Mouse (Mus musculus): Measurements from ENCODE around the gene Csnk2a2.

Csnk2a2 gene

DNA sequence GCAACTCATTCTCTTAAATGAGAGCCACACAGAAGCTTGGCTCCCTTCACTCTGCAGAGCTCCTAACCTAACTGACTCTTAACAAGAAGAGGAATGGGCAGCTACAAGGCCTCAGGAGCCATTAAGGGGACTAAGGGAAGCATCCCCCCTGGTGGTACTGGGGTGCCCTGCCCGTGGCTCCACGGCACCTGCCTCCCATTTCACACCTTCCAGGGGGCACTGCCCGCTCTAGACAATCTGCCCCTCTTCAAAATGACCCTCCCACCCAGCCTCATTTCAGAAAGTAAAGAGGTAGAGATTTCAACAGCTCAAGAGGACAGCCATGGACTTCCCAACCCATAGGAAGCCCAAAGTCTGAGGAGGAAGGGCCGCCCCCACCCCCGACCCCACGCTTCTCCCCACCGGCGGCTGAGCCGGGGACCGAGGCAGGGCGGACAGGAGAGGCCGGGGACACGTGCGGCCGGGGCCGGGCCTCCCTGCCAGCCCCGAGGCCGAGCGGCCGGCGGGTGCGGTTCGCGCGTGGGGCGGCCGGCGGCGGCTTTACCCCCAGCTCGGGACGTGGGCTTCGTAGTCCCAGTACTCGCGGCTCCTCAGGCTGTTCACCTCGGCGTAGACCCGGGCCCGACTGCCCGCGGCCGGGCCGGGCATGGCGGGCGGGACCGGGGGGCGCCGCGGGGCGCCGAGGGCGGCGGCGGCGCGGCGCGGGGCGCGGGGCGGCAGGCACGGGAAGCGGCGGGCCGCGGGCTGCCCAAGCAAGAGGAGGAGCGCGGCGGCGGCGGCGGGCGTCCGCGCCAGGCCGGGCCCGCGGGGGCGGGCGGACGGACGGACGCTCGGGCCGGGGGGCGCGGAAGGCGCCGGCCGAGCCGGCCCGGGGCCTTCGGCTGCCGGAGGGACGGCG, 1.8 kb downstream of the Csnk2a2 start:
- DNase-seq (ENCODE audit: extremely low read depth, low read depth): no peak

DNA sequence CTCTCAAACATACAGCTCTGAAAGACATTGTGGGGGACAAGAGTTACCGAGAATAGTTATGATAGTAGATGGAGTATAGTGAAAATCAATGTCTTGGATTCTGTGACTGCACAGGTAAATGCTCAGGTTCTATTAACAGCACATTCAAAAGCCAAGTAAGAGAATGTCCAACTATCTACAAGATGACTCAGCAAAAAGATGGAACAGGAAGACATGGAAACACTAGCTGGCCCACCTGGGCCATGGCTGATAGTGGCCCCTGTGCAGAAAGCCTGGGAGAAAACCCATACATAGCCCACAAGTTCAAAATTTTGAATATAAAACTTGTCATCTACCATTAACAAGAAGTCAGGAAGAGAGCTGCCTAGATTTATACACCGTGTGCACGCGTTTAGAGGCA, 19.8 kb downstream of the Csnk2a2 start:
- DNase-seq (ENCODE audit: extremely low read depth, low read depth): no peak

DNA sequence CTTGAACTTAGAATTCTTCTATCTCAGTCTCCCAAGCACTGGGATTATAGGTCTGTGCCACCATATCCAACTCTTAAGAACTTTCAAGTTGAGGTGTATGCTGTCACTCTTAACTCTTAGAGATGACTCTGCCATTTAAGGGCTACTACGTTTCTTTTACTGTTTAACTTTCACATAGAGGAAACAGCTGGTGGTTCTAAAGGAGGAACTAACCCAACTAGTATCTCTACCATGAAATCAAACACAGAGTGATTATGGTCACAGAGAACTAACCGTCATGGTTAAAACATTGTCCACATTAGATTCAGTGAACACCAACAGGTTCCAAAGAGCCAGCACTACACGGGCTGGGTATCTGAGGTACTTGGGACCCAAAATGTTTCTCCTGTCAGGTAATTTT, 20.8 kb downstream of the Csnk2a2 start:
- DNase-seq (ENCODE audit: extremely low read depth, low read depth): peak; percentile 39

DNA sequence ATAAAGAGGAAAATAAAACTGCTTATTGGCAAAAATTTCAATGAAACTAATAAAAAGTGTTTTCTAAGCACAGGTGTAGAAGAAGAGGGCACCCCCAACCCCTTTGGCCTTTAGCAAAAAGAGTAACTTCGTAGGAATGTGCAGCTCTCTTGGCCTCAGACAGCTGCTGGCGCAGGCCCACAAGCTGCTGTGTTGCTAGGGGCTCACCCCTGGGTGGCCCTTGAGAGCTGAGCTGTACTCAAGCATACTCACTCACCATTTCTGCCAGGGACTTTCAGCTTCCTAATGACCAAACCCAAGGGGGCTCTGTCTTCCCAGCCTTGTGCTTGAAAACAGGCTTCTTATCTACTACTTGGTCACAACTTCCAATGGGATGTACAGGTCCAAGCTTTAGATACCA, 23.3 kb downstream of the Csnk2a2 start:
- no peak for DNase-seq (ENCODE audit: extremely low read depth, low read depth)

DNA sequence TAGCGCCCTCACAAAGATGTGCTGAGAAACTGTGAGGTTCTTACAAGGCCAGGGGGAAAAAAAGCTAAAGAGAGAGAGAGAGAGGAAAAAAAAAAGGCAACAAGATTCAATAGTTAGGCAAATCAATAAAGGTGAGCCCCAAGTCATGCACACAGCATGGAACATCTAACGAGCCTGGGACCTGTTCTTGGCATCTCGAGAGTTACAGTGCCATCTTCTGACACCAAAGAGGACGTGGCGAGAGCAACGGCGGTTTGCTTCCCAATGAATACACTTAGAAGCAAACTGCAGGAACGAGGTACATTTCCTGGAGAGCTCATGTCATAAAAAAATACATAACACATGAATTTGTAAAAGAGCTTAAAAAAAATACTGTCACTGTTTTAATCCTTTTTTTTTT, 37.3 kb downstream of the Csnk2a2 start:
- no peak for DNase-seq (ENCODE audit: extremely low read depth, low read depth)

- no peak for DNase-seq (ENCODE audit: extremely low read depth, low read depth)
Observed at GRCm38 (mm10) chr8:95450271-95450670, 39.6 kb downstream of the Csnk2a2 start.

DNA sequence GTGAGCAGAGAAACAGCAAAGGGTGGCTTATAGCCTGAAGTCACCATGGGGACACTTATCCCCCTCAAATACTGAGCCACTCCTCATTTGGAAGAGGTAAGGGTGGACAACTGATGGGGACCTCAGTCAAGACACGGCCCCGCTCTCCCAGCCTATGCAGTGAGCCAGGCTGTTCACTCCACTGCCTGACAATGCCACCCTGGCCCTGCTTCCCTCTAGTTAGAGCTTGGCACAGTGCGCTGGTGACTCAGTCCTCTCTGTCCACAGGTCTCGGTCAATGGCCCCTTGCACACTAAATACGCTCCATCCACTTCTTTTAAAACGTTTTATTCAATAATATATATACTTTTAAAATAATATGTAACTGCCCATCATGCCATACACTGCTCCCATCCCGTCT, 42.2 kb downstream of the Csnk2a2 start:
- DNase-seq (ENCODE audit: extremely low read depth, low read depth): no peak

GRCm38 (mm10) chr8:95445042-95445441, 44.8 kb downstream of the Csnk2a2 start:
- no peak for DNase-seq (ENCODE audit: extremely low read depth, low read depth)

- DNase-seq (ENCODE audit: extremely low read depth, low read depth): no peak
Observed at GRCm38 (mm10) chr8:95441491-95442039, 48.3 kb downstream of the Csnk2a2 start.

DNA sequence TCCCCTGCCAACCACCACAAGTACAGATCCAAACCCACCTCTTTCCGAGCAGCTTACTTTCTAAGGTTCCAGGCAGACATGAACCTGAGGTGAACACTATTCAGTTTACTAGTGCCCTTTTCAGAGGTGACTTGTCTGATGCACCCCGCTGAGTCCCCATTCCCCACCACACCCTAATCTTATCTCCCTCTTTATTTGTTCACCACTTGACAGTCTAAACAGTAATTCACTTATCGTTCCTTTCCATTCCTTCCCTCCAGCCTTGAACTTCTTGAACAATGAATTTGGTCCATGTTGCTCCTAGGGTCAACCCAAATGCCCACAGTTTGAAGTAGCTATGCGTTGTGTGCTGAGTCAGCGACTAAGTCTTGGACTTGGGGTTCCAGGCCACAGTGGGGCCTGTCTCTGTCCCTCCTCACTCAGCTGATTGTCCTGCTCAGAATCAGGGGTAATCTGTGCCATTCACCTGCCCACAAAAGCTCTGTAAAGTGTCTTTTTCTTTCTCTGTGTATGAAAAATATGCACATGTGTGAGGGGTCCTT, 49.6 kb downstream of the Csnk2a2 start:
- DNase-seq (ENCODE audit: extremely low read depth, low read depth): no peak

- DNase-seq (ENCODE audit: extremely low read depth, low read depth): no peak
Observed at GRCm38 (mm10) chr8:95439421-95439820, 50.4 kb downstream of the Csnk2a2 start.

DNA sequence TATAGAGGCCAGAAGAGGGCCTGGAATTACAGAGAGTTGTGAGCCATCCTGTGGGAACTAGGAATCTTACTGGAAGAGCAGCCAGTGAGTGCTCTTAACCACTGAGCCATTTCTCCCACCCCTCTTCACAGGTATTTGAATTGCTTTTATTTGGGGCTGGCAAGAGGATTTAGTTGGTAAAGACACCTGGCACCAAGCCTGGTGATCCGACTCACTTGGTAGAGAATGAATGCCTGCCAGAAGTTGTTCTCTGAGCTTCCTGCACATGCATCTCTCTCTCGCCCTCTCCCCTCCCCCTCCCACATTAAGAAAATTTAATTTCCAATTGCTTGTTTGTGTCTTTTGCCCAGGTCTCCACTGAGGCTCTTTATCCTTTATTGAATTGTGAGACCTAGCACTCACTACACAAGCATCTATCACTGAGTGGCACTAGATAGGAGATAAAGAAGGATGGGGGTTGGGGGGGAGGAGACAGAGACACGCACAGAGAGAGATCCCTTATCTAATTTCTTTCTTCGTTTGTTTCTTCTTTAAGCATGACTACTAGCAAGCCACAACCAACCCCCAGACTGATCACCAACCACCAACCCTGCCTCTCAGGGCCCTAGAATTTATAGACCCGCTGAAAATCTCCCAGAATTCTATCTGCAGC, 52.4 kb downstream of the Csnk2a2 start:
- DNase-seq (ENCODE audit: extremely low read depth, low read depth): no peak

DNA sequence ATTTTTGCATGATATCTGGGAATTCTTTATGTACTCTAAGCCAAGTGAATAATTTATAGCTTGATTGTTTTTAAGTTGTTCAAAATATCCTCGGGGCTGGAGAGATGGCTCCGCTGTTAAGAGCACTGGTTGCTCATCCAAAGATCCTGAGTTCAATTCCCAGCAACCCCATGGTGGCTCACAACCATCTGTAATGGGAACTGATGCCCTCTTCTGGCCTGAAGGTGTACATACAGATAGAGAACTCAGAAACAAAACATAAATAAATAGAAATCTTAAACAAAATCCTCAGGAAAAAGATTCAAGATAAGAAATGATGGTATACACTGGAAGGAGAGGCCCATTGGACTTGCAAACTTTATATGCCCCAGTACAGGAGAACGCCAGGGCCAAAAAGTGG, 53.9 kb downstream of the Csnk2a2 start:
- DNase-seq (ENCODE audit: extremely low read depth, low read depth): no peak

GRCm38 (mm10) chr8:95435471-95435870, 54.4 kb downstream of the Csnk2a2 start:
- DNase-seq (ENCODE audit: extremely low read depth, low read depth): no peak

DNA sequence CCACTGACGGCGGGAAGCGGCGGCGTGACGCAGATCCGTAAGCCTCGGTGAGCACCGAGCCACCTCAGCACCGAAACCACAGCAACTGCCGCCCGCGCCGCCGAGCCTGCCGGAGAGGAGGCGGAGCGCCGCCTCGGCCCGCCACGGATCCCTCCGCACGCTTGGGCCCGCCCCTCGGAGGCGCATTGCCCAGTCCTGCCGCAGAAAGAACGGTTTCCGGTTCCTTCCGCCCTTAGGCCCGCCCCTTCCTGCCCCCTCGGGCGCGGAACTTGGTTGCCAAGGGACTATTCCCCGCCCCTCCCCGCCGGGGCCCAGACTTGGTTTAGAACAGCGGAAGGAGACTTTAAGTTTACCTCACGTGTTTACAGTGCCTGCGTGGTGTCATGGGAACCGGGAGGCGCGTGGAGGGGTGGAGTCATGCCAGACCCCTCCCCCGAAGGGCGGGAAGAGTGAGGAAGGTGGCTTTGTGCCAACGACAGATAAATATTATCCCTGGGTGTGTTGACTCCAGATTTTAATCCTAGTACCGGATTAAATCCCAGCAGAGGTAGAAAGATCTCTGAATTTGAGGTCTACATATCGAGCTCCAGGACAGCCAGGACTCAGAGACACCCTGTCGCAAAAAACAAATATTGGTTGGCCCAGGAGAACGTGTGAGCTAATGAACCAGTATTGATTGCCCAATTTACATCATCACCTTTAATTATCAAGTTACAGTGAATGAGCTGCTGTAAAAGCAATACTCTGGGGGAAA, 55.0 kb downstream of the Csnk2a2 start, which contains the start of gene Cfap20:
Gene Cfap20 (minus strand): TSS at position 184 of the 754 bp plus-strand sequence.
- DNase-seq (ENCODE audit: extremely low read depth, low read depth): peak; percentile 94

DNA sequence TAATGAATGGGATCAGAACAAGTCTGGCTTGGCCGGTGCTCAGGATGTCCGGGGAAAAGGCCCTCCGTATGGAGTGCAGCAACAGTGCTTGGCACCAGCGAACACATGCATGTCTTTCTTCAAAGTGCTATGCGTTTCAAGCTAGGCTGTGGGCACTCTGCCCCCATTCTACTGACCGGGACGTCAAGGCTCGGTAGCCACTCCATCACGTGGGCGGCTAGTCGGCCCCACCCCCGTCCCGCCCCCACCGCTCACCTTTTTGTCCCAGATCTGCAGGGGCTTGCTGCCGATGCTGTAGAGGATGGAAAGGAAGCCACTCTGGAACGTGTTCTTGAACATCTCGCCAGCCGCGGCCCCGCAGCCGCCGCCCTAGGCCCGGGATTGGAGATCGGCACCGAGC, 55.6 kb downstream of the Csnk2a2 start:
- no peak for DNase-seq (ENCODE audit: extremely low read depth, low read depth)

GRCm38 (mm10) chr8:95433124-95433523, 56.7 kb downstream of the Csnk2a2 start:
- DNase-seq (ENCODE audit: extremely low read depth, low read depth): no peak

- DNase-seq (ENCODE audit: extremely low read depth, low read depth): no peak
Observed at GRCm38 (mm10) chr8:95432471-95432870, 57.4 kb downstream of the Csnk2a2 start.

DNA sequence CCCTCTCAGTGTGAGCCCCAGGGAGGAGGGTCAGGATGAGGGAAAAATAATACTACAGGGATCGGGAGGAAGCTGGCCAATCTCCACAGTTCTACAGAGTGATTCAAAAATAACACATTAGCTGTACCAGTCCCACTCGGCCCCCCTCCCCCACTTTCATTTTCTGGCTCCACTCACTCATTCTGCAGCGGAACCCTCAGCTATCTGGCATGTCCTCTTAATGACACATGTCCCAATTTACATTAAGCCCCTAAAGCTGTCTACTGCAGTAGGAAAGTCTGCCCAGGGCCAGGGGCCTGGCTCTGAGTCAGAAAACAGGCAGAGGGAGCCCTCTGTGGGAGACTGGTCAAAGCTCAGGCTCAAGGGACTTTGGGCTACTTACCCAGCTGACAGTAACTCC, 59.9 kb downstream of the Csnk2a2 start:
- DNase-seq (ENCODE audit: extremely low read depth, low read depth): no peak

GRCm38 (mm10) chr8:95427594-95428535, 62.0 kb downstream of the Csnk2a2 start:
- DNase-seq (ENCODE audit: extremely low read depth, low read depth): peak; percentile 75
